ENCODE assay signal across 10 mouse cellular contexts in genomic region chr16:73863748-73864147, GRCm38 (mm10).
DNase-seq lines count a peak whose midpoint lies in the region.
"Had no signal": no experiment of that assay in that cellular context is flagged by ENCODE, and none has a peak within 500 bp of the region (broad histone marks: within the 10 kb centered on the region; RNA-seq: fewer than 3 reads in every experiment).

No protein-coding gene starts in this region.

- H3K4me1 ChIP-seq in heart, embryonic 10.5 days = peaks cover 9% of the 10 kb centered on the region; the same call in 1 of the 2 replicates
- H3K4me1 ChIP-seq: liver, embryonic 15.5 days had no signal

- 6% methylated on average over 3 of the region's 3 CpGs for WGBS in heart, embryonic 10.5 days

- intact Hi-C loops in heart, postnatal 25 days (cut with DNase I) = loop anchor here (5.0 kb wide), 1 partner anchor 266 kb away; no protein-coding TSS in a partner anchor
- intact Hi-C loops in left cerebral cortex, postnatal 14 days (cut with DNase I) = no loop called here

- H3K9me3 ChIP-seq in heart, embryonic 10.5 days = no peaks in the 10 kb centered on the region
- H3K9me3 ChIP-seq: liver, embryonic 15.5 days; neural tube, embryonic 12.5 days had no signal

- no peaks in the 10 kb centered on the region for H3K27me3 ChIP-seq in heart, embryonic 10.5 days (ENCODE audit: insufficient read depth, poor library complexity, severe bottlenecking)
- H3K27me3 ChIP-seq: liver, embryonic 15.5 days; neural tube, embryonic 12.5 days had no signal

- H3K4me3 ChIP-seq in heart, embryonic 10.5 days = no peak overlapping the region
- H3K4me3 ChIP-seq: liver, embryonic 15.5 days; neural tube, embryonic 12.5 days had no signal

- peak; percentile 94 for DNase-seq in heart, adult 11 months
- DNase-seq in heart, embryonic 10.5 days (ENCODE audit: low spot score) = no peak
- DNase-seq in right cerebral cortex, postnatal 10 days (ENCODE audit: low spot score in 2 of 2) = peak; percentile 26 to 34
- DNase-seq in right cerebral cortex, postnatal 14 days = no peak
- DNase-seq in heart, postnatal 25 days (ENCODE audit: low spot score) = peak; percentile 1
- DNase-seq in urinary bladder, postnatal 25 days (ENCODE audit: low spot score) = no peak
- no peak for DNase-seq in layer of hippocampus, postnatal 14 days (ENCODE audit: low spot score in 2 of 2)
- DNase-seq in left cerebral cortex, postnatal 14 days (ENCODE audit: low spot score in 2 of 2) = no peak

- H3K36me3 ChIP-seq in heart, embryonic 10.5 days = no peaks in the 10 kb centered on the region
- H3K36me3 ChIP-seq: liver, embryonic 15.5 days; neural tube, embryonic 12.5 days had no signal

- H3K27ac ChIP-seq in heart, embryonic 10.5 days = no peak overlapping the region
- H3K27ac ChIP-seq: liver, embryonic 15.5 days; neural tube, embryonic 12.5 days had no signal

Comparison
In these comparisons a context has a peak if more than half of its experiments do, and no peak if none do; other contexts are left out.
1. DNase-seq: peak in heart, adult 11 months (single experiment), right cerebral cortex, postnatal 10 days (2 of 2) and heart, postnatal 25 days (single experiment); none in heart, embryonic 10.5 days (single experiment), right cerebral cortex, postnatal 14 days (single experiment), urinary bladder, postnatal 25 days (single experiment), layer of hippocampus, postnatal 14 days (0 of 2) and left cerebral cortex, postnatal 14 days (0 of 2).